9 mouse cellular contexts compared by ENCODE assay signal in genomic region chr9:43737871-43738292, GRCm38 (mm10). TPM values are rescaled to one million over a fixed set of nuclear protein-coding genes. Genes with fewer than 3 reads are reported as not detected.
DNase-seq lines count a peak whose midpoint lies in the region; ATAC-seq and TF ChIP-seq lines count a peak whose summit lies in the region.
"Had no signal": no experiment of that assay in that cellular context is flagged by ENCODE, and none has a peak within 500 bp of the region (broad histone marks: within the 10 kb centered on the region; RNA-seq: fewer than 3 reads in every experiment).

No protein-coding gene starts in this region.

- H3K27me3 ChIP-seq in liver, adult 2 months (ENCODE audit: control insufficient read depth, insufficient read depth, low read length), result no peaks in the 10 kb centered on the region
- peaks cover 8% of the 10 kb centered on the region; the same call in 1 of the 2 replicates for H3K27me3 ChIP-seq in hindbrain, embryonic 14.5 days (ENCODE audit: control insufficient read depth, insufficient read depth, low read length)
- H3K27me3 ChIP-seq in lung, embryonic 14.5 days (ENCODE audit: insufficient read depth, low read length), result no peaks in the 10 kb centered on the region
- no peaks in the 10 kb centered on the region for H3K27me3 ChIP-seq in stomach, embryonic 16.5 days (ENCODE audit: control insufficient read depth, insufficient read depth, low read length)

- no peaks in the 10 kb centered on the region for H3K36me3 ChIP-seq in liver, adult 2 months (ENCODE audit: control insufficient read depth, insufficient read depth, low read length)
- H3K36me3 ChIP-seq in hindbrain, embryonic 14.5 days (replicated peaks; ENCODE audit: control insufficient read depth, insufficient read depth), result no peaks in the 10 kb centered on the region
- no peaks in the 10 kb centered on the region for H3K36me3 ChIP-seq in lung, embryonic 14.5 days (ENCODE audit: insufficient read depth)
- H3K36me3 ChIP-seq in stomach, embryonic 16.5 days (ENCODE audit: control insufficient read depth, insufficient read depth, low read length), result no peaks in the 10 kb centered on the region

- H3K4me1 ChIP-seq in liver, adult 2 months (ENCODE audit: control insufficient read depth, insufficient read depth, low read length), result peaks cover 14% of the 10 kb centered on the region
- peaks cover 33% of the 10 kb centered on the region for H3K4me1 ChIP-seq in hindbrain, embryonic 14.5 days (replicated peaks; ENCODE audit: control insufficient read depth, insufficient read depth, low read length)
- H3K4me1 ChIP-seq in lung, embryonic 14.5 days (ENCODE audit: insufficient read depth), result peaks cover 5% of the 10 kb centered on the region
- H3K4me1 ChIP-seq in stomach, embryonic 16.5 days (ENCODE audit: control insufficient read depth, insufficient read depth, low read length), result peaks cover 13% of the 10 kb centered on the region

- H3K4me3 ChIP-seq in liver, adult 2 months (ENCODE audit: insufficient read depth, low read depth, low read length), result no peak overlapping the region
- no peak overlapping the region for H3K4me3 ChIP-seq in hindbrain, embryonic 14.5 days (replicated peaks; ENCODE audit: low read length)
- 0 out of 2 replicates have a peak overlapping the region, but pooled peaks have one; percentile 8 for H3K4me3 ChIP-seq in lung, embryonic 14.5 days (ENCODE audit: low read depth, low read length)
- H3K4me3 ChIP-seq in stomach, embryonic 16.5 days (replicated peaks; ENCODE audit: low read length), result no peak overlapping the region

- no peak for TF ChIP-seq POLR2A in liver, adult 2 months (IDR thresholded peaks at IDR 0.05; ENCODE audit: extremely low read depth, insufficient read depth, low read length)

- H3K4me2 ChIP-seq in hindbrain, embryonic 14.5 days (replicated peaks), result peak overlapping the region; percentile 39
- peak overlapping the region; percentile 37 for H3K4me2 ChIP-seq in lung, embryonic 14.5 days
- H3K4me2 ChIP-seq in stomach, embryonic 16.5 days (ENCODE audit: low read depth, low read length), result peak overlapping the region; percentile 35

- no peak overlapping the region for H3K9ac ChIP-seq in liver, adult 2 months (ENCODE audit: low read depth, low read length)
- peak overlapping the region; percentile 31; the same call in 1 of the 2 replicates for H3K9ac ChIP-seq in hindbrain, embryonic 14.5 days
- no peak overlapping the region for H3K9ac ChIP-seq in lung, embryonic 14.5 days
- no peak overlapping the region for H3K9ac ChIP-seq in stomach, embryonic 16.5 days (ENCODE audit: low read length)

- no peak for TF ChIP-seq CTCF in liver, adult 2 months (IDR thresholded peaks at IDR 0.05; ENCODE audit: low read depth, low read length)
- TF ChIP-seq CTCF in lung, embryonic 14.5 days (IDR thresholded peaks at IDR 0.05; ENCODE audit: low read depth), result no peak

- DNase-seq in liver, adult 2 months (ENCODE audit: extremely low read depth, low read depth, low spot score), result peak; percentile 54
- no peak for DNase-seq in liver
- DNase-seq in hindbrain, embryonic 14.5 days (ENCODE audit: low spot score), result no peak
- peak; percentile 55 for DNase-seq in lung, embryonic 14.5 days
- no peak for DNase-seq in layer of hippocampus, adult 9-10 months (ENCODE audit: low spot score)
- no peak for DNase-seq in layer of hippocampus, adult 8-10 months (ENCODE audit: low spot score in 2 of 2)
- no peak for DNase-seq in urinary bladder, postnatal 4 days (ENCODE audit: low spot score in 2 of 2)

- 3% methylated on average over 12 of the region's 12 CpGs for WGBS in liver, adult 2 months
- 2% methylated on average over 12 of the region's 12 CpGs for whole genome bisulfite sequencing in hindbrain, embryonic 14.5 days
- WGBS in lung, embryonic 14.5 days, result 2% methylated on average over 12 of the region's 12 CpGs
- 2% methylated on average over 12 of the region's 12 CpGs for WGBS in stomach, embryonic 16.5 days

- ATAC-seq in hindbrain, embryonic 14.5 days (ENCODE audit: low FRiP score), result no peak
- peak; percentile 48 for ATAC-seq in lung, embryonic 14.5 days (ENCODE audit: insufficient read depth)
- ATAC-seq in stomach, embryonic 16.5 days (ENCODE audit: insufficient read depth, low FRiP score), result peak; percentile 70; the same call in 1 of the 2 replicates
- ATAC-seq: Patski had no signal

- H3K9me3 ChIP-seq in hindbrain, embryonic 14.5 days (ENCODE audit: control insufficient read depth, low read length), result no peaks in the 10 kb centered on the region
- no peaks in the 10 kb centered on the region for H3K9me3 ChIP-seq in lung, embryonic 14.5 days (ENCODE audit: low read depth, low read length)
- no peaks in the 10 kb centered on the region for H3K9me3 ChIP-seq in stomach, embryonic 16.5 days (replicated peaks; ENCODE audit: control insufficient read depth, low read length)

- H3K27ac ChIP-seq in liver, adult 2 months (replicated peaks; ENCODE audit: insufficient read depth, low read depth, low read length), result no peak overlapping the region
- no peak overlapping the region for H3K27ac ChIP-seq in hindbrain, embryonic 14.5 days
- H3K27ac ChIP-seq in lung, embryonic 14.5 days (ENCODE audit: low read depth), result peak overlapping the region; percentile 54
- 0 out of 2 replicates have a peak overlapping the region, but pooled peaks have one; percentile 14 for H3K27ac ChIP-seq in stomach, embryonic 16.5 days (ENCODE audit: low read length)

- no peaks in the 10 kb centered on the region for H3K79me2 ChIP-seq in liver, adult 2 months (ENCODE audit: control insufficient read depth, insufficient read depth, low read length)

RNA-seq across cellular contexts. Expression of gene Nectin1, which starts 5.9 kb away (rescaled TPM):
- 4.0 and 10.3 TPM in 2 replicates for total RNA-seq in liver, adult 2 months (2014; rRNA removed)
- 38.6 and 48.0 TPM in 2 replicates for polyA plus RNA-seq in liver, adult 2 months (2012; rRNA removed)
- polyA plus RNA-seq in hindbrain, embryonic 14.5 days (2014; fragmentation: Nextera tagmentation; extraction: Ambion mirVana), result 18.0 and 18.9 TPM in 2 replicates
- polyA plus RNA-seq in lung, embryonic 14.5 days (2014; fragmentation: Nextera tagmentation; extraction: Ambion mirVana), result 5.7 and 6.7 TPM in 2 replicates
- 8.9 and 9.5 TPM in 2 replicates for polyA plus RNA-seq in stomach, embryonic 16.5 days (2015; fragmentation: Nextera tagmentation; extraction: Ambion mirVana)
- total RNA-seq in layer of hippocampus, adult 8-10 months (2022), result 10 to 100 TPM; 56.8 to 64.0 (median 59.8) TPM

Comparison
In these comparisons a context has a peak if more than half of its experiments do, and no peak if none do; other contexts are left out.
1. DNase-seq: peak in liver, adult 2 months (single experiment) and lung, embryonic 14.5 days (single experiment); none in liver (single experiment), hindbrain, embryonic 14.5 days (single experiment), layer of hippocampus, adult 9-10 months (single experiment), layer of hippocampus, adult 8-10 months (0 of 2) and urinary bladder, postnatal 4 days (0 of 2).
2. H3K27ac ChIP-seq: peak in lung, embryonic 14.5 days (single experiment) and stomach, embryonic 16.5 days (single experiment); none in liver, adult 2 months (single experiment) and hindbrain, embryonic 14.5 days (single experiment).
3. Peak in every context shown above with its lines, with median percentiles within 50 percentile points of each other: H3K4me2 ChIP-seq.